Mouse (Mus musculus): Measurements from ENCODE around the gene Slc43a1.
"Not testable (repeated sequence)": the region's sequence is repeated elsewhere in the genome, so short reads cannot be mapped to it uniquely, and the experiment has no call there.

Gene Slc43a1

DNA sequence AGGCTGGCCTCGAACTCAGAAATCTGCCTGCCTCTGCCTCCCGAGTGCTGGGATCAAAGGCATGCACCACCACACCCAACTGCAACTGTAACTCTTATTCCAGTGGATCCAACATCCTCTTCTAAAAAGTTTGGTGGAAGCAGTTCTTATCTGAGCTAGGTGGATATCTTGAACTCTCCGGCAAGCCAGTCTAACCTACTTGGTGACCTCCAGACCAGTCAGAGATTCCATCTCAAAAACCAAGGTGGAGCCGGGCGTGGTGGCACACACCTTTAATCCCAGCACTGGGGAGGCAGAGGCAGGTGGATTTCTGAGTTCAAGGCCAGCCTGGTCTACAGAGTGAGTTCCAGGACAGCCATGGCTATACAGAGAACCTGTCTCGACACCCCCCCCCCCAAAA, 58.0 kb downstream of the Slc43a1 start:
- DNase-seq (ENCODE audit: low spot score), result not testable (repeated sequence)

DNA sequence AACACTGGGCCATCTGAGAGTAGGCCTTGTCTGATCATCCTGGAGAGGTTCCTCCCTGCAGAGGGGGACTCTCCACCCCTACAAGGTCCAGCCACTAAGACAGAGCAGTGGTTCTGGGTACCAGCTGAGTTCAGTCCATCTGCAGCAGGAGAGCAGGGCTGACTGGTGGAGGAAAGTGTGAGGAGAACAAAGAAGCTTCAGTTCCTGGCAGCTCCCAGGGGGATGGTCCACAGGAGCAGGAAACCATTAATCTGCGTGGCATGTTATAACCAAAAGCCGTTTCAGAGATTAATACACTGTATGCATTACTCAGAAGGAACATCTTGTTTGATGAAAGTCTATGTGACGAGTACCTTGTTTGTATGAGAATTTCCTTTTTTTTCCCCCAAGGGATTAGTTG, 74.1 kb downstream of the Slc43a1 start:
- DNase-seq (ENCODE audit: low spot score), result no peak

Measured in layer of hippocampus, adult 11-12 months (tissue).